Mouse (Mus musculus): ENCODE data around the gene Gdf1. TPM values are rescaled to one million over a fixed set of nuclear protein-coding genes. Genes with fewer than 3 reads are reported as not detected.

The Gdf1 gene
- polyA plus RNA-seq (2014; fragmentation: Illumina TruSeq; extraction: RNeasy Lipid Tissue Mini Kit (QIAGEN cat#74804); ENCODE audit: low read depth, low replicate concordance), result not detected

DNA sequence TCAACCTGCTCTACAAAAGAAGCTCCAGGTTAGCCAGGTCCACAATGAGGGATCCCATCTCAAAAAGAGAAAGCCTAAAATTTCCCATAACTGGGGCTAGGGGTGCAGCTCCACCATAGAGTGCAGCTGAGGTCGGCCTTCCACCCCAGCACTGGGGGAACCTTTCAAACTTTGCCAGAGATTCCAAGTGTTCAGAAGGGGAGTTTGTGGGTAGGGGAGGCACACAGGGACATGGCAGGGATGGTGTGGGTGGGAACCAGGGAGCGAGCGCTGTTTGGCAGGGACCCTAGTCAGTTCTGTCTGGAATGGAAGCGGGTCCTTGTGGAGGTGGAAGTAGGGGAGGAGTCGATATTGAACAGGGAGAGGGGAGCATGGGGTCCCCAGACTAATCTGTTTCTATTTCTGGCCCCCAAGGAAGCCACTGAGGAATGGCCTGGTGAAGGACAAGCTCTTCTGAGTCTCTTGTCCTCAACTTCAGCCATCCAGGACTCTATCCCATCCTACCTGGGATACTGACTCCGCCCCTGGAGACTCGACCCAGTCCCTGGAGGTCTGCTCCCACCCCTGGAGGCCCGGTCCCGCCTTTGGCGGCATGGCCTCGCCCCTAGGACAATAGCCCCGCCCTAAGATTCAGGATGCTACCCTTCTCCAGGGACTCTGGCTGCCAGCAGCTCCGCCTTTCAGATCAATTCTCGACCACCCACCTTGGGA lies at the start of gene Gdf1:
TSS of gene Gdf1 (plus strand) at position 694 of the 711 bp plus-strand sequence.

DNA sequence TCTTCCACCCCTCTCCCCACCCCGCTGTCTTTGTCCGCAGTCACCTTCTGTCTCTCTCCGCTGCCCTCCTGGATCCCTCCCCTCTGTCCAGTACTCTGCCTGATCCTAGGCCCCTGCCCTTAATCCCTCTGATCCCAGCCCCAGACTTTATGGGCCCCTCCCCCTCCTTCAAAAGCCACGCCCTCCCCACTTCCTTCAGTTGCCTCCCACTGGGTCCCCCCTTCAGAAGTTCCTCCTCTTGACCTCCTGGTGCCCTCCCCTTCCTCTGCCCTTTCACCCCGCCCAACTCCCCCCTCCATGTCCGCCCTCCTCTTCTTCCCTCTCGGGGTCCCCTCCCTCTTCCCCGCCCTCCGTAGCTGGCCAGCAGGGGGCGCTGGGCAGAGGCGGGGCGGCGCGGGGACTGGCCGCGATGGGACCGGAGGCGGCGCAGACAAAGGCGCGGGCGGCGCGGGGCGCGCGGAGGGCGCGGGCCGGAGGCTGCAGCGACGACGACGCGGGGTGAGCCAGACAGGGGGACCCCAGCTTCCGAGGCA lies 46.9 kb upstream of the Gdf1 start, which contains the start of gene Homer3:
TSS of gene Homer3 (plus strand) at position 225 of the 533 bp plus-strand sequence.

DNA sequence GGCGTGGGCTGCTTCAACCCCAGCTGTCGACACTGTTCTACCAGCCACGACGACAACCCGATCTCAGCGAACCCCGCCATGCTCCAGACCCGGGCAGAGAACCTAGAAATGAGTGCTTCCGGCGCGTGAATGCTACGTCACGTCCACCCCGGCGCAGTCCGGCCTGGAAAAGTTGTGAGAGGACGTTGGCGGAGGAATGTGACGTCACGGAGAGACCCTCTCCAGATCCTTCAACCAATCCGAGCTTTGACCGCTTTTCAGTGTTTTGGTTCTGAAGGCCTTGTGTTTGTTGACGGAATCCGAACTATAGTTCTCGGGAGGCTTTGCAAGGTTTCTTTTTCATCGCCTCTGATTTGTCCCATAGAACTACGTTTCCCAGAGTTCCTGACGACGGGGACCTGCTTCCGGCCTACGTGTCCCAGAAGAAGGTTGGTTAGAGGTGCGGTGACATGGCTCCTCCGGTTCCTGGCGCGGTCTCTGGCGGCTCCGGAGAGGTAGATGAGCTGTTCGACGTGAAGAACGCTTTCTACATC lies 27.2 kb upstream of the Gdf1 start, which contains the start of the genes Ddx49 and Cope:
TSS of gene Ddx49 (minus strand) at position 132 of the 533 bp plus-strand sequence.
TSS of gene Cope (plus strand) at position 161 of the 533 bp plus-strand sequence.

GRCm38 (mm10) chr8:70315624-70316510 lies 13.8 kb upstream of the Gdf1 start, which contains the start of gene Cers1:
Gene Cers1, plus strand, starts transcription at chr8:70315775.

GRCm38 (mm10) chr8:70353194-70353817 lies 23.7 kb downstream of the Gdf1 start, which contains the start of gene Upf1:
Gene Upf1, minus strand, starts transcription at chr8:70353278.

DNA sequence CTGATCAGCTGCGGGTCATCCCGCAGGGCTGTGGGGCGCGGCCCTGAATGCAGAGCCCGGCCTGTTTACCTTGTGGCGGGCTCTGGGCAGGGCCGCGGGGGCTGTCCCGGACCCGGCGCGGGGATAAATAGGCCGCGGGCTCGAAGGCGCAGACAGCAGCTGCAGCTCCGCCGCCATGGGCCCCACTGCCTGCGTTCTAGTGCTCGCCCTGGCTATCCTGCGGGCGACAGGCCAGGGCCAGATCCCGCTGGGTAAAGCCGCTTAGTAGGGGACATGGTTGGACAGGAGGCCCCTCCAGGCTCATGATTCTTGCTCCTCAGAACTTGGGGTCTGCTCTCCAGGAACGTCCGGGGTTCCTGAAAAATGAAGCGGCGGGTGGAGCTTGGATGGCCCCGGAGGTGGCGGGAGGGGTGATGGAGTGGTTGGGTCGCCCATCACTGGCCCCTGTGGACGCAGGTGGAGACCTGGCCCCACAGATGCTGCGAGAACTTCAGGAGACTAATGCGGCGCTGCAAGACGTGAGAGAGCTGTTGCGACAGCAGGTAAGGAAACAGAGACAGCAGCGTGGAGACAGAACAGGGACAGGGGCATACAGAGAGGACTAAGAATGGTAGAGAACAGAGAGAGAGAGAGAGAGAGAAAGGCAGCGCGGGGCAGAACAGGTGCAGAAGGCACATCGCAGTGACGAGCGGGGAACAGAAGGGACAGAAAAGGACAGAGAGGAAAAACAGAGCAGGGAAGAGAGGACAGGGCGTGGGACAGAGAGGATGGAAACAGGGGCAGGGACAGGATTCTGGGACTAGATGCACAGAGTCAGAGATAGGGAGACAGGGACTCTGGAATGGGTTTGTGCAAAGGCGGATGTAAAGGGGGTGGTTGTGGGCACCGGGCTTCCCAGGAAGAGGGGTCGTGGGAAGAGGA lies 44.0 kb downstream of the Gdf1 start, which contains the start of gene Comp:
TSS of gene Comp (plus strand) at position 162 of the 921 bp plus-strand sequence.

Other genes starting within 250 kb of the Gdf1 start
- 1.4 TPM for gene Hapln4, start 246.4 kb upstream of the Gdf1 start, polyA plus RNA-seq (2014; fragmentation: Illumina TruSeq; extraction: RNeasy Lipid Tissue Mini Kit (QIAGEN cat#74804); ENCODE audit: low read depth, low replicate concordance)
- gene Ncan, start 208.9 kb upstream of the Gdf1 start, polyA plus RNA-seq (2014; fragmentation: Illumina TruSeq; extraction: RNeasy Lipid Tissue Mini Kit (QIAGEN cat#74804); ENCODE audit: low read depth, low replicate concordance), result not detected
- 2.1 TPM for gene Nr2c2ap, start 198.5 kb upstream of the Gdf1 start, polyA plus RNA-seq (2014; fragmentation: Illumina TruSeq; extraction: RNeasy Lipid Tissue Mini Kit (QIAGEN cat#74804); ENCODE audit: low read depth, low replicate concordance)
- 1.4 TPM for gene Rfxank, start 190.7 kb upstream of the Gdf1 start, polyA plus RNA-seq (2014; fragmentation: Illumina TruSeq; extraction: RNeasy Lipid Tissue Mini Kit (QIAGEN cat#74804); ENCODE audit: low read depth, low replicate concordance)
- 5.6 TPM for gene Borcs8, start 190.3 kb upstream of the Gdf1 start, polyA plus RNA-seq (2014; fragmentation: Illumina TruSeq; extraction: RNeasy Lipid Tissue Mini Kit (QIAGEN cat#74804); ENCODE audit: low read depth, low replicate concordance)
- not detected for gene Mef2b, start 190.1 kb upstream of the Gdf1 start, polyA plus RNA-seq (2014; fragmentation: Illumina TruSeq; extraction: RNeasy Lipid Tissue Mini Kit (QIAGEN cat#74804); ENCODE audit: low read depth, low replicate concordance)
- gene Tmem161a, start 157.5 kb upstream of the Gdf1 start, polyA plus RNA-seq (2014; fragmentation: Illumina TruSeq; extraction: RNeasy Lipid Tissue Mini Kit (QIAGEN cat#74804); ENCODE audit: low read depth, low replicate concordance), result 3.0 TPM
- 12.2 TPM for gene Slc25a42, start 117.5 kb upstream of the Gdf1 start, polyA plus RNA-seq (2014; fragmentation: Illumina TruSeq; extraction: RNeasy Lipid Tissue Mini Kit (QIAGEN cat#74804); ENCODE audit: low read depth, low replicate concordance)
- gene Sugp2, start 95.6 kb upstream of the Gdf1 start, polyA plus RNA-seq (2014; fragmentation: Illumina TruSeq; extraction: RNeasy Lipid Tissue Mini Kit (QIAGEN cat#74804); ENCODE audit: low read depth, low replicate concordance), result 2.6 TPM
- gene Armc6, start 95.4 kb upstream of the Gdf1 start, polyA plus RNA-seq (2014; fragmentation: Illumina TruSeq; extraction: RNeasy Lipid Tissue Mini Kit (QIAGEN cat#74804); ENCODE audit: low read depth, low replicate concordance), result 0.87 TPM
- gene Homer3, start 47.0 kb upstream of the Gdf1 start, polyA plus RNA-seq (2014; fragmentation: Illumina TruSeq; extraction: RNeasy Lipid Tissue Mini Kit (QIAGEN cat#74804); ENCODE audit: low read depth, low replicate concordance), result not detected
- gene Ddx49, start 27.3 kb upstream of the Gdf1 start, polyA plus RNA-seq (2014; fragmentation: Illumina TruSeq; extraction: RNeasy Lipid Tissue Mini Kit (QIAGEN cat#74804); ENCODE audit: low read depth, low replicate concordance), result 3.4 TPM
- gene Cope, start 27.3 kb upstream of the Gdf1 start, polyA plus RNA-seq (2014; fragmentation: Illumina TruSeq; extraction: RNeasy Lipid Tissue Mini Kit (QIAGEN cat#74804); ENCODE audit: low read depth, low replicate concordance), result 4.9 TPM
- not detected for gene Cers1, start 14.0 kb upstream of the Gdf1 start, polyA plus RNA-seq (2014; fragmentation: Illumina TruSeq; extraction: RNeasy Lipid Tissue Mini Kit (QIAGEN cat#74804); ENCODE audit: low read depth, low replicate concordance)
- gene Upf1, start 23.5 kb downstream of the Gdf1 start, polyA plus RNA-seq (2014; fragmentation: Illumina TruSeq; extraction: RNeasy Lipid Tissue Mini Kit (QIAGEN cat#74804); ENCODE audit: low read depth, low replicate concordance), result 2.4 TPM
- not detected for gene Comp, start 43.7 kb downstream of the Gdf1 start, polyA plus RNA-seq (2014; fragmentation: Illumina TruSeq; extraction: RNeasy Lipid Tissue Mini Kit (QIAGEN cat#74804); ENCODE audit: low read depth, low replicate concordance)
- gene Crtc1, start 109.8 kb downstream of the Gdf1 start, polyA plus RNA-seq (2014; fragmentation: Illumina TruSeq; extraction: RNeasy Lipid Tissue Mini Kit (QIAGEN cat#74804); ENCODE audit: low read depth, low replicate concordance), result 0.74 TPM
- 1.5 TPM for gene Klhl26, start 147.2 kb downstream of the Gdf1 start, polyA plus RNA-seq (2014; fragmentation: Illumina TruSeq; extraction: RNeasy Lipid Tissue Mini Kit (QIAGEN cat#74804); ENCODE audit: low read depth, low replicate concordance)
- not detected for gene Tmem59l, start 157.5 kb downstream of the Gdf1 start, polyA plus RNA-seq (2014; fragmentation: Illumina TruSeq; extraction: RNeasy Lipid Tissue Mini Kit (QIAGEN cat#74804); ENCODE audit: low read depth, low replicate concordance)
- gene Crlf1, start 163.3 kb downstream of the Gdf1 start, polyA plus RNA-seq (2014; fragmentation: Illumina TruSeq; extraction: RNeasy Lipid Tissue Mini Kit (QIAGEN cat#74804); ENCODE audit: low read depth, low replicate concordance), result not detected
- 2.4 TPM for gene Rex1bd, start 176.9 kb downstream of the Gdf1 start, polyA plus RNA-seq (2014; fragmentation: Illumina TruSeq; extraction: RNeasy Lipid Tissue Mini Kit (QIAGEN cat#74804); ENCODE audit: low read depth, low replicate concordance)
- gene Uba52, start 181.0 kb downstream of the Gdf1 start, polyA plus RNA-seq (2014; fragmentation: Illumina TruSeq; extraction: RNeasy Lipid Tissue Mini Kit (QIAGEN cat#74804); ENCODE audit: low read depth, low replicate concordance), result 13.6 TPM
- gene Fkbp8, start 197.9 kb downstream of the Gdf1 start, polyA plus RNA-seq (2014; fragmentation: Illumina TruSeq; extraction: RNeasy Lipid Tissue Mini Kit (QIAGEN cat#74804); ENCODE audit: low read depth, low replicate concordance), result 10.3 TPM
- gene Kxd1, start 198.1 kb downstream of the Gdf1 start, polyA plus RNA-seq (2014; fragmentation: Illumina TruSeq; extraction: RNeasy Lipid Tissue Mini Kit (QIAGEN cat#74804); ENCODE audit: low read depth, low replicate concordance), result 11.4 TPM
- 2.1 TPM for gene Ell, start 209.6 kb downstream of the Gdf1 start, polyA plus RNA-seq (2014; fragmentation: Illumina TruSeq; extraction: RNeasy Lipid Tissue Mini Kit (QIAGEN cat#74804); ENCODE audit: low read depth, low replicate concordance)

All from liver, adult 10 weeks (tissue).